Mouse (Mus musculus): ENCODE data around the gene Kcnb1. TPM values are rescaled to one million over a fixed set of nuclear protein-coding genes. Genes with fewer than 3 reads are reported as not detected.

Gene Kcnb1
- total RNA-seq, 2 experiments from 2014 or later: 45.4 to 50.2 TPM

DNA sequence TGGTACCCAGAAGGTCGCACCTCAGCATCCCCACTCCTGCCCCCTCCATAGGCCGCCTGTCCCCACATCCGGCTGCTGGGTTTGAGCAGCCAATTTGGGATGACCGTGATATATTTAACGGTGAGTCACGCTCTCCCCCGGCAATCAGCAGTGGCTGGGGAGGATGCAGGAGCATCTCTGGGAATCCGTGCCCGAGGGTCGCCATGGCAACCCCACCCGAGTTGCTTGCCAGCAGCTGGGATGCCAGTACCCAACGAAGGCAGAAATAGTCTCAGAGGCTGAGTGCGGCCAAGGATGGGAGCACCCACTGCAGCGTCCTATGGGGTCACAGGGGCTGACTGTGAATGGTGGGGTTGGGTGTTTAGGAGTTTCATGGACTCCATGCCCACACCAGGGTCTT lies 53.0 kb downstream of the Kcnb1 start:
- no peak for DNase-seq
- intact Hi-C loops (cut with DNase I): no loop called here

DNA sequence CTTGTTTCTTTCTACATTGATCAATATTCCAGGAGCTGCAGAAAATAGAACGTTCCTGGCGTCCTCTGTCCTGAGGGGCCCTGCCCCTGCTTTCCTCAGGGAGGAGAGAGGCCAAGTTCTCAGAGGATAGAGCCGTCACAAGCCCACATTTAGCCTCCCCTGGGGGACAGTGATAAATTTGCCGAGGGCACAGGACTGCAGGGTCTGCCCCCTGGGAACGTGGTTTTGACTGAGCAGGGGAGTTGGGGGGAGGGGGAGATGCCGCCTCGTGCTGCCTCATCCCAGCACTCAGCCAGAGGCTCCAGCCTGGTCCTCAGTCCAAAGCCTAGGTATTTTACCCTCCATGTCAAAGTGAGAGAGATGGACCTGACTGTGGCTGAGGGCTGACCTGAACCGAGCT lies 57.9 kb downstream of the Kcnb1 start:
- intact Hi-C loops (cut with DNase I): no loop called here

DNA sequence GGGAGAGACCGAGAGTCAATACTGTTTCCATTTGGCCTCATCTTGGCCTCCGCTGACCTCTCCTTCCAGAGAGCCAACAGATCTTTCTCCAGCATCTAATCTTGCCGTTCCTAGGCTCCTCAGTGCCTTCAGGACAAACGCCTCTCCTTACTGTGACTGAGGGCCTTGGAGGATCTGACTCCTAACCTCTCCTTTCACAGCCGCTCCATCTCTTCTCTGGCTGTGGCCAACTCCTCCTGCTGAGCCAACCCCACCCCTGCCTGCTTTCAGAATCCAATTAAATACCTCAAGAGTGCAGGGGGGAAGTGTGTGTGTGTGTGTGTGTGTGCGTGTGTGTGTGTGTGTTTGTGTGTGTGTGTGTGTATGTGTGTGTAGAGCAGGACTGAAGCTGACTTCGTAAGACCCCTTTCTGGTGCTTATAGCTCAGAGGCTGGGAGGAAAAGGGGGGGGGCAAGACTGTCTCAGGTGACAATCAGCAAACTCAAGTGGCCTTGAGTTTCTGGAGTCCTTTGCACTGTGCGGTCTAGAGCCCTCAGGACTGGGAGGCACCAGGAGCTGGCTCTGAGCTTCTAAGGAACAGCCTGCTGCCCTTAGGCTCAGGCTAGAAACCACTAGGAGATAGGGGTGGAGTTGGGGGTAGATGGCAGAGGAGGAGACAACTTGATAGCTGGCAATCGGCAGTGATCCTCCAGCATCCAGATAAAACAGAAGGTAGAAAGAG lies 59.7 kb downstream of the Kcnb1 start:
- intact Hi-C loops (cut with DNase I): no loop called here
- peak in 1 of 2 experiments; percentile 32 for DNase-seq

More for the DNA sequence above, 57.9 kb downstream of the Kcnb1 start:
- DNase-seq: no peak

DNA sequence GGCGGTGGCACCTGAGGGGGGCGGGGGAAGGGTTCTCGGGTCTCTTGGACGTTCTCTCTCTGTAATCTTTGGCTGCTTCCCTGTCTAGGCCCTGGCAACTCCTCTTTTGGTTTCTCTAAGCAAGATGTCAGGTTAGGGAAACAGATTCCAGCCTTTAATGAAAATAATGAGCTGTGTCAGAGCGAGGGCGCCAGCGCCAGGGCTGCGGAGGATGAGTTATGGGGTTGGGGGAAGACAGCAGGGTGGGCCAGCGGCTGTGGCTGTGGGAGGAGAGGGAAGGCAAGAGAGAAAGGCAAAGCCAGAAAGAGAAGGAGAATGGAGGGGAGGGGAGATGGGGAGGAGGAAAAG lies 60.4 kb downstream of the Kcnb1 start:
- intact Hi-C loops (cut with DNase I): no loop called here
- DNase-seq: peak in 1 of 2 experiments; percentile 46

DNA sequence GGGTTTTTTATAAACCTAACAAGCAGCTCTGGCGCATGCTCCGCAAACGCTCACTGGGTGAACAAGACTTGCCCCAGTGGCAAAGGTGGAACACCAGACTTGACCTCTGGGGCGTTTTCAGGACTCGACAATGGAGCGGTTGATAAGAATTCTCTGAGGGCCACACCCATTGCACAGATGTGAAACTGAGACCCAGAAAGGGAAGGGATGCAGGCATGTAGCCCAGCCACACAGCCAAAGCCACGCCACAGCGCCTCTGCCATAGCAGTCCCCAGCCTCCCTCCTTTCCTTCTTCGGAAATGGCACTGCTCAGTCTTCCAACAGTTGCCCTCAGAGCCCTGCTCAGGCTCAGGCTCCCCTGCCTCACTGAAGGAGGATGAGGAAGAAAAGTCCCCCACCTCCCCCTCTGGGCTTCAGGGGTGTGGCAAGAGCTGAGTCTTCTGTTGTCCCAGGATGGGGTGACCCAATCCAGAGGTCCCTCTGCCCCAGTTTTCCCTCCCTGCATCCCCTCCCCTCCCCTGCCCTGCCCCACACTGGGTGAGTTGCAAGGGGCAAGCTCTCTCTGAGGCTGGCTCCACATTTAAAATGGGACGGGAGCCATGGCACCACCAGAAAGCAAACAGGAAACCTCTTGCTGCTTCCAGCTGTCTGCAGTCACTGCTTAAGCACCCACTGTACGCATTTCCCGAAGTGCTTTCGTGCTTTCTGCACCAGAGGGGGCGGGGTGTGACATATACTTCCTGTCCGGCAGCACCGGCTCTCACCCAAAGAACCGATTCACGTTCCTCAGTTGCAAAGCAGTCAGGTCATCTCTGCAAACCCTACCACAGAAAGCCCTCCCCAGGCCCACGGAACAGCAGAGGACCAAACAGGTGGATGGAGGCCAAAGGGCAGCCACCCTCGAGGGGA lies 61.0 kb downstream of the Kcnb1 start:
- peak; percentile 63 to 65 for DNase-seq
- intact Hi-C loops (cut with DNase I): no loop called here

DNA sequence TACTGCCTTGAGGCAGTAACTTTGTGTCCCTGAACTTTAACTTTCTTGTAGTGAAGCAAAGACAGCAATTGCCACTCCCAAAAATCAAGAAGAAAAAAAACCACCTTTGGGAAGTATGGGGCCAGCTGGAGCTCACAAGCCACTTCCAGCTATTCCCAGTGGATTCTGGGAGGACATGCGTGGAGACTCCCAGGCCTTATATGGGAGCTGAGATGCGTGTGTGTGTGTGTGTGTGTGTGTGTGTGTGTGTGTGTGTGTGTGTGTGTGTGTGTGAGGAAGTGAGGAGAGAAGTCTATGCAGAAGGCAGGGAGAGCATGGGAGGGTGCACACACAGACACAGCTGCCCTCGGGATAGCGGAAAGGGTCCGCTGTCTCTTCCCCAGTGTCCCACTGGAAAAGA lies 62.6 kb downstream of the Kcnb1 start:
- DNase-seq: peak; percentile 51 to 58

DNA sequence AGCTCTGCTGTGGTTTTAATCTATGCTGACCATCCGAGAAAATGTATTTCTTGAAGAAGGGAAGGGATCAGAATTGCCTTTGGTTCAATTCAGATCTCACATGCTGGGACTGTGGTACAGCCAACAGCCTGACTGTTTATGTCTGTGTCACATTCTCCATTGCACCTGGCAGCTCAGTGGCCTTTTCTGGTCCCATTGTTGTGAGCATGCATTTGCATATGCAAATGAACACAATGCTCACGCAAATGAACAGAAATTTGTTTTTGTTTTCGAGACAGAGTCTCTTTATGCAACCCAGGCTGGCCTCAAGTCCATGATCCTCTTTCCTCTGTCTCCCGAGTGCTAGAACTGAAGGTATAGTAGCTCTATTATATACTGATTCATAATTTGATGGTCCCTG lies 64.2 kb downstream of the Kcnb1 start:
- no peak for DNase-seq
- intact Hi-C loops (cut with DNase I): no loop called here

More for the DNA sequence above, 62.6 kb downstream of the Kcnb1 start:
- intact Hi-C loops (cut with DNase I): no loop called here

DNA sequence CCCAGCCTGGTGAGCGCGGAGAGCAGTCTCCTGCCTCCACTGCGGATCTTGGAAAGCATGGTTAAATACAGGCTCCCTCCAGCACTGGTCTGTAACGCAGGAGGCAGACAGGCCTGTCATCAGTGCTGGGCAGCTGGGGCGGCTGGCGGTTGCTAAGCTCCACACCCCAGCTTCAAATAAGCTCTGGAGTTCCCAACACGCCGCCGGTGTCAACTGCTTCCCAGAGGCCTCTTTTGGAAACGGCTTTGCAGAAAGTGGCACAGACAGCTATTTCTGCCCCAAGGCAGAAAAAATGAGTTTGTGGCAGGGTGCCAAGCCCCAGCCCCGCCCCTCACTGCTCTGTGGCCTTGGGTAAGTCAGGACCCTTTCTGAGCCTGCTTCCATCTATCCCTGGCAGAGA lies 66.0 kb downstream of the Kcnb1 start:
- intact Hi-C loops (cut with DNase I): no loop called here
- no peak for DNase-seq

DNA sequence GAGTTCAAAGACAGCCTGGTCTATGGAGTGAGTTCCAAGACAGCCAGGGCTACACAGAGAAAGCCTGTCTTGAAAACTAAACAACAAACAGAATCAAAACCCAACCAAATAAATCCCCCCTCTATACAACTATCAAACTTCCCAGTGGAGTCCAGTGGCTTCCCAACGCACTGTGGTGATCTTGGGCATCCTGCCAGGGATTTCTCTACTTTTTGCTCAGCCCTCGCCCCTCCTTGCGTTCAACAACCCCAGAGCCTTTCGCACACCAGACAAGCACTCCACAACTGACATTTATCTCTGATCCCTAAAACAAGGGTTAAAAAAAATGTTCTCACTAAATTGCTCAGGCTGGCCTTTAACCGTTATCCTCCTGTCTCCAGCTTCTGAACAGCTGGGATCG lies 67.2 kb downstream of the Kcnb1 start:
- no peak for DNase-seq
- intact Hi-C loops (cut with DNase I): no loop called here

DNA sequence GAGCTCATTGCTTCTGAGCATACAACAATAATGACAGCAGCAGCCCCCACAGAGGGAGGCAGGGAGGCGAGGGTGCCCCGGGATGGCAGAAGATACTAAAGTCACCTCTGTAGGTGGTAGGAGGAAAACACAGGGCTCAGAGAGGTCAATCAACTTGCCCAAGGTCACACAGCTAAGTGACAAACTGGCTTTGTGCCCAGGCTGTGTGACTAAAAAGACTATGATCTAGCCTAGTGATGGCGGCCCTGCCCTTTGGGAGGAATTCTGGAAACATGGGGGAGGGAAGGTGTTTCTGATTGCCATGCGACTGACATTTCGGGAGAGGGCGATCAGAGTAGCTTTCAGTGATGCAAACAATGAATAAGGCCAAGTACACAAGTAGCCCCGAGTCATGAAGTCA lies 68.0 kb downstream of the Kcnb1 start:
- intact Hi-C loops (cut with DNase I): no loop called here
- no peak for DNase-seq

DNA sequence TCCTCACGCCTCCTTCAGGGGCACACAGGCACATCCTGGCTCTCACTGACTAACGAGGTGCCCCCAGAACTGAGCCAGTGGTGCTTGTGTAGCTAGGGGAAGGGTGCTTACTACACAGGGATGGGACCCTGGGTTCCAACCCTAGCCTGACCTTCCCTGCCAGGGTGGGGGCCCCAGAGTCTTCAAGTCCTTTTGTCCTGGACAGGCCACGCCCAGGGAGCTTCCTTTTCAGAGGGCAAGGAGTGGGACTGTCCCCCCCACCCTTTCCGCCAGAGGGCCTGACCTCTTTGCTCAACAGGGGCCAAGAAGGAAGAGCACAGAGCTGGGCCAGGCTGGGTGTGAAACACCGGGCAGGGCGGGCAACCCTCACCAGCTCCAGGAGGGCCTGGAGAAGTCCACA lies 68.7 kb downstream of the Kcnb1 start:
- peak; percentile 41 to 52 for DNase-seq
- intact Hi-C loops (cut with DNase I): no loop called here

DNA sequence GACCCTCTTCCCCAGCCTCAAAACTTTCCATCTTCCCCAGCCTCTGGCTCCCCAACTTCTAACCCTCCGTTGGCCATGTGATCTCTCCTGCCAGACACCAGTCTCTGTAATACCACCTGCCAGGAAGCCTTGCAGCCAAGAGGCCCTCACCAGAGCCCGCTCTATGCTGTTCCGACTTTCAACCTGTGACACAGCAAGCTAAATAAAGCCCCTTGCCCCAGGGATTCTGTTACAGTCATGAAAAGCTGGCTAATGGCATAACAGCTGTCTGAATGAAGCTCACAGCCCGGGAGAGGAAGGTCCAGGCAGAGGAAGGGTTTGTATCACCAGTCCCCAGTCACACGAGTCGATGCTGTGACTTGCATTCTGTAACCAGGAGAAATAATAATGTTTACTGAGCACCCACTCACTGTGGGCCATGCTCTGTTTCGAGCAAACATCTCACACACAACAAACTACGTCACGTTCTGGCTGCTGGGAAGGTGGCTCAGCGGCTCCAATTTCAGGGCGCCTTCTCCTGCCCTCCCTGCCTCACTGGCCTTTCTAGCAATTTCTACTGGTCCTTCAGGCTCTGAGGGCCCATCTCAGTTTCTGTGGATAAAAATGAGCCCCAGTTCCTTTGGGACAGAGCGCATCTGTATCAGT lies 69.6 kb downstream of the Kcnb1 start:
- intact Hi-C loops (cut with DNase I): no loop called here
- no peak for DNase-seq

DNA sequence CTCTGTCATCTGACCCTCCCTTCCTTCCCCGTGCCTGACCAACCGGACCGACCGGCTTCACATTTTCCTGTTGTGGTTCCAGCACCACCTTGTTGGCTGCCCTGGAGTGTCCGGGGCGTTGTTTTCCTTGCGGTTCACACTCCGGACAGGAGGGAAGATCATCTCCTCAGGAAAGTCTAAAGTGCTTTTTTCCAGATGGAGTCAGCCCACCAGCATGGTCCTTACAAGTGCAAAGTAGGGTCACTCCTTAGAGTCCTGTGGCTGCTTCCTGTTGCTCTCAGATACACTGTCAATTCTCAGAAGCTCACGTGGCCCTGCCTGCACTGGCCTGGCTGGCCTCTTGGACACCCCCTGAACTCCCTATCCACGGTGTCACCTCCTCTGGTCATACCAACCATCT lies 71.9 kb downstream of the Kcnb1 start:
- DNase-seq: peak; percentile 48 to 56
- intact Hi-C loops (cut with DNase I): no loop called here

DNA sequence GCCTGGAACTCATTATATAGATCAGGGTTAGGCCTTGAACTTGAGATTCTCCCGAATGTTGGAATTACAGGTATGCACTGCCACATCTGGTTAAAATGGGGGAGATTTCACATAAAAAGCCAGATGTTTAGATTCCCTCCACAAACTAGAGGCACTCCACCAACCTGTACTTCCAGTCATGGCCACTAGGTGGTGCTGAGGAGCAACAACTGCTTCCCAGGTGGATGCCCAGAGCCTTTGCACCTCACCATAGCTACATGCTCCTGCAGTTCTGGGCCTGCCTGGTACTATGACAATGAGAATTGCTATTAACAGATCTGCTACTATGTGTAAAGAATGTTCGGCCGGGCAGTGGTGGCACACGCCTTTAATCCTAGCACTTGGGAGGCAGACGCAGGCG lies 77.2 kb downstream of the Kcnb1 start:
- intact Hi-C loops (cut with DNase I): loop anchor here (1.0 kb wide), 3 partner anchors 40 to 107 kb away; partner anchors contain the start of gene Kcnb1
- DNase-seq: peak; percentile 88 to 94

DNA sequence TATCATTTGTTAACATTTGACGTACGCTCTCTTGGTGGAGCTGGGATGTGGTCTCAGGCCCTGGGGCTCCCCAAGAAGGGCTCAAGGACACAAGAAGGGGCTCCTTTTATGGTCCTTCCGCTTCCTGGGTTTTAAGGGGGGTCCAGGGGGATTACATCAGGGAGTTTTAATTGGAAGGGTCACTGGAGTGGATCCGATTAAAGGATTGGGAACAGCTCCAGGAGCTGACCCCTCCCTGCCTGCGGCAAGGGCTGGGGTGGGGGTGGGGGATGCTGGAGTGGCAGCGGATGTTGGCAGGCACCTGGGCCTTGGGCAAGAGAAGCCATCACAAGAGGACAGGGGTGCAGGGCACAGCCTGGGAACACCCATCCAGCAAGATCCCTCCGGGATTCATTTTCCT lies 77.7 kb downstream of the Kcnb1 start:
- DNase-seq: no peak
- intact Hi-C loops (cut with DNase I): loop anchor here (1.0 kb wide), 3 partner anchors 40 to 107 kb away; partner anchors contain the start of gene Kcnb1

DNA sequence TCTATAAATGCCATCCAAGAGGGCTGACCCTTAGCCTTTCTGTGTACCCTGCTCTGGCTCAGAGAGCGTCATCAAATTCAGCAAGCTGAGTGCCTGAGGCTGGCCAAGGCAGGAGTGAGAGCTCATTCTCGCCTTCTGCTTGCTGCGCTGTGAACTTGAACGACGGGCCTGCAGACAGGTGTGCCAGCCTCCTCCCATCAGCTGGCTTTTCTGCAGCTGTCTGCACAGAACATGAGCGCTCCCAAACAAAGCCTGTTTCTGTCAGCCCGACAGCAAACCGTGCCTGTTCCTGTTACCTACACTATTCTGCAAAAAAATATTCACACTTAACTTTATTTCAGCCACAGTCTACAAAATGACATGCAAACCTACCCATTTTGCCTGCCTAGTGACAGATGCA lies 80.4 kb downstream of the Kcnb1 start:
- intact Hi-C loops (cut with DNase I): no loop called here
- no peak for DNase-seq

DNA sequence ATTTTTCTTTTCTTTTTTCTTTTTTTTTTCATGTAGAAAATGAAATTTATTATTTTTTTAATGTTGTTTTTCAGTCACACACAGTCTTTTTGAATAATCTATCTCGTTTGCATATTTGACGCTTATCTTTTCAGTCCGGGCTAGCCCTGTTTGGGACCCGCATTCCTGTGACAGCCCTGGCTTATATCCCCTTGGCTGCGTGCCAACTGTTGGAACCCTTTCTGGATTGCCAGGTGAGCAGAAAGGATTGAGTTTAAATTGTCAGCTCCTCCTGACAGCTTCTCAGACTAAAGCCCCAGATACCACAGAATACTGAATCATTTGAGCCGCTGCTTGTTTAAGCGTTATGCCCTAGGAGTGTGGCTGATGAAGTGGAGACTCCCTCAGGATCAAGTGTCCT lies 86.4 kb downstream of the Kcnb1 start:
- DNase-seq: no peak
- intact Hi-C loops (cut with DNase I): no loop called here

DNA sequence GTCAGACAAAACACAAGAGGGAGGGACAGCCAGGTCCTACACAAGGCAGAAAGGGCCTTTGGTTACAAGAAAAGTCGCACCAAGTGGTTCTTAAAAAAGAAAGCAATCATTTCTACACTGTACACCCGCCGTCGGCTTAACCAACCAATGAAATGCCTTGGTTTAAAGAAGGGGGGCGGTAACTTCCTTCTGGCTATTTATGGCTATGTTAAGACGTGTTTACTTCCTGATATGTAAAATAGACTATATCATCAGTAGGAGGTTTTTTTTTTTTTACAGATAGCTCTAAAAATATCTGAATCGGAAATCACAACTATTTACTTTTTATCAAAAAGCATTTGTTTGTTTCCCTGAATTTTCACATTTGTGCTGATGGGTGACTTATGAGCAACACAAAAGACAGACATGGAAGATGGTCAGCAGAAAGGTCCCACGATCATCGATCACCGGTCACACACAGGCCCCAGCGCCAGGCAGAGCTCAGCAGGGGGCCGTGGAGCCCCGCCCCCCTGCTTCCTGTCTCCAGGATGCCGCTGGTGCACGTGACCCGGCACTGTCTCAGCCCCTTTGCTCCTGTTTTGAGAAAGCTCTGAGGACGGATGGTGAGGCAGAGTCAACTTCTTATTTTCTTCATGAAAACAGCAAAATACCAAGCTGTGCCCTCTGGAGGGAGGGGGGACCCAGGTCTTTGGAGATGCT lies 88.1 kb downstream of the Kcnb1 start:
- intact Hi-C loops (cut with DNase I): no loop called here
- peak; percentile 32 to 43 for DNase-seq

DNA sequence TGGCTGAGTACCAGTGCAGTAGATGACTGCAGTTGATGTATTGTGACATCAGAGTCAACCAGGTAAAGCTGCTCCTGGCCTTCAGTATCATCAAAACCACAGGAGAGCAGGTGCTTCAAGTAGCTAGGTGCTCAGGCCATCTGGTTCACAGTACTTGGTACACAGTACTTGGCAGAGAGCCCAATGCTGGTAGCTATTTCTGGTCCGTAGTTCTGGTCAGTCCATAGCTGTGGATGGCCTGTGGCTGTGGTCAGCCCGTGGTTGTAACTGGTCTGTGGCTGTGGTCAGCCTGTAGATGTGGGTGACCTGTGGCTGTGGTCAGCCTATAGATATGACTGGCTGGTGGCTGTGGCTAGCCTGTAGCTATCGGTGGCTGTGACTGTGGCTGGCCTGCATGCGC lies 95.3 kb downstream of the Kcnb1 start:
- no peak for DNase-seq
- intact Hi-C loops (cut with DNase I): no loop called here

DNA sequence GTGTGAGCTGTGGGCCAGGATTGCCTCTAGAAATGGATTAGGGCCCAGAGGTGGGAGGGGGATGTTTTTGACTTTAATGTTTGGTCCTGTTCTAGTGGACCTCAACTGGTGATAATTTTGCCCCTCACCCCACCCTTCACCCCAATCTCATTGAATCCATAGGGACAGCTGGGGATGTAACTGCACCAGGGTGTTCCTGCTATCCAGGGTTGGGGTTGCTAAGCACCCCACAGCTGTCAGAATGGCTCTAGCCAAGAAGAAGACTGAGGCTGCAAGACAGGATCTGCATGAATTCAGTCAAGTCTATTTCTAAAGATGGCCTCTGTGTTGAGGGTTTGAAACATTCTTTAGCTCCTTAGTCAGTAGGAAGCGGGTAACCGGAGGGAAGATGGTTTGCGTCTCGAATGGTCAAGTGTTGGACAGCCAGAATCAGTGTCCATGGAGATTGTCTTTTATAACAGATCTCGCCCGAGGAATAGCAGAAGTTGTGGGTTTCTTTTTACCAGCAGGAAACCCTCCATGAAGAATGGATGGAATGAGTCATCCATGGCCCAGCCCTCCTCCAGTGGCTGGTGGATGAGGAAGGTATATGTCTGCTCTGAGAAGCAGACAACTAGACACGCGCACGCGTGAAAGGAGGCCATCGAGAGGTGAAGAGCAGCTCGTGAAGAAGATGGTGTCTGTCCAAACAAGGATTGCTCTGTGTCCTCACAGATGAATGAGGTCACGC lies 96.6 kb downstream of the Kcnb1 start:
- intact Hi-C loops (cut with DNase I): no loop called here
- peak in 1 of 2 experiments; percentile 21 for DNase-seq
